Mouse (Mus musculus) neural tube, embryonic 12.5 days (tissue): ENCODE measurements around the gene Abcc2. TPM values are rescaled to one million over a fixed set of nuclear protein-coding genes. Genes with fewer than 3 reads are reported as not detected.

ENCODE experiments used
- polyA plus RNA-seq: library from polyadenylated mRNA; unstranded; fragments of >200 nt; fragmentation: Nextera tagmentation; extraction: Ambion mirVana; gene quantifications from 2 replicates; pipeline ENCODE4 v1.2.1, GENCODE M21; 2016

Abcc2 gene
- polyA plus RNA-seq, 1 experiment from 2014 or later: 0.08 TPM

Other genes with a start within 250 kb of the Abcc2 start
- not detected in 2 replicates for gene Nkx2-3, start 169.9 kb upstream of the Abcc2 start, polyA plus RNA-seq
- gene Slc25a28, start 107.3 kb upstream of the Abcc2 start, polyA plus RNA-seq: 15.7 and 17.4 TPM in 2 replicates
- 12.2 TPM in 2 replicates for gene Entpd7, start 92.5 kb upstream of the Abcc2 start, polyA plus RNA-seq
- gene Cutc, start 29.2 kb upstream of the Abcc2 start, polyA plus RNA-seq: 10.2 and 10.9 TPM in 2 replicates
- 13.0 and 14.0 TPM in 2 replicates for gene Cox15, start 29.2 kb upstream of the Abcc2 start, polyA plus RNA-seq
- 14.6 and 14.8 TPM in 2 replicates for gene Dnmbp, start 158.0 kb downstream of the Abcc2 start, polyA plus RNA-seq
- 0.30 and 0.47 TPM in 2 replicates for gene Cpn1, start 204.4 kb downstream of the Abcc2 start, polyA plus RNA-seq
- gene Cyp2c23, start 247.0 kb downstream of the Abcc2 start, polyA plus RNA-seq: not detected in 2 replicates